Mouse (Mus musculus): ENCODE results near the gene Sipa1l1.

Sipa1l1 gene

GRCm38 (mm10) chr12:82246422-82246821 is 77.3 kb downstream of the Sipa1l1 start:
- in situ Hi-C loops (cut with MboI, MseI): no loop called here

- in situ Hi-C loops (cut with MboI, MseI): no loop called here
Measured at GRCm38 (mm10) chr12:82247371-82248258, 78.5 kb downstream of the Sipa1l1 start.

DNA sequence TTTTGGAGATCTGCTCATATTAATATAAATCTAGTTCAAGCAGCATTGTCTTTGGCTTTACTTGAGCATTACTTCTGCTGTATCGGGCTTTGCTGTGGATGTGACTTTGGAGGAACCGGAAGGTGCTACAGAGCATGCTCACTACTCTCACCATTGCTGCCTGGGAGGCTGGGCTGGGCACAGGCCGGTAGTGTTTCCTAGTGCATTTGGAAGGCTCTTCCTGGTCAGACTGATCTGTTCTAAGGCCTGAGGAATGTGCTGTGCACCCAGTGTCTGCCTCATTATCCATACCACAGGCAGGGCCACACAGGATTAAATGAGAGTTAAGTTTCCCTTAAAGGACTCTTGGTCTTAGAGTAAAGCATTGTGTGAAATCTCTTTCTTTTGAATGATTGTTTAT is 79.4 kb downstream of the Sipa1l1 start:
- in situ Hi-C loops (cut with MboI, MseI): no loop called here

GRCm38 (mm10) chr12:82251328-82251727 is 82.2 kb downstream of the Sipa1l1 start:
- in situ Hi-C loops (cut with MboI, MseI): no loop called here

GRCm38 (mm10) chr12:82254076-82254475 is 85.0 kb downstream of the Sipa1l1 start:
- in situ Hi-C loops (cut with MboI, MseI): no loop called here

GRCm38 (mm10) chr12:82256012-82256411 is 86.9 kb downstream of the Sipa1l1 start:
- in situ Hi-C loops (cut with MboI, MseI): no loop called here

DNA sequence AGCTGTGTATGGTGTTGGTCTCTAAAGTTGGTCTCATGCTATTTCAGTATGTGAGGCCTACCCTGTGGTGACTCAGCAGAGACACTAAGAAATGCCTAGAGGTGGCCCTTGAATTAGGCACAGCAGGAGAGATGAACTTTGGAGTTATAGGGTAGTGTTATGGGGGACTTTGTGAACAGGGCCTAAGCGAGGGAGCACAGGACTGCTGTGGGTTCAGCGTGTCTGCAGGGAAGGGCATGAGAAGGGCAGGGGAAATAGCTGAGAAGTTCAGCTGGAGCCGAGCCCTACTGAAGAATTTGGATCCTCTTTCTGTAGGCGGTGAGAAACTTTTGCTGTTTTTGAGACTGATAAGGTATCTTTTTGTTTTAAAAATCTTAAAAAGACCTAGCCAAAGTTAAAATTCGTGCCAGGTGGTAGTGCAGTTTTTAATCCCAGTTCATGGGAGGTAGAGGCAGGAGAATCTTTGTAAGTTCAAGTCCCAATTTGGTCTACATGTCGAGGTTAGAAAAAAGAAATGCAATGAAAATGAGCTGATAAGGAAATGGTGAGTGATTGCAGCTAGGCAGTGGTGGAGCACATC is 87.9 kb downstream of the Sipa1l1 start:
- in situ Hi-C loops (cut with MboI, MseI): no loop called here

- in situ Hi-C loops (cut with MboI, MseI): no loop called here
Measured at GRCm38 (mm10) chr12:82257994-82258785, 89.1 kb downstream of the Sipa1l1 start.

DNA sequence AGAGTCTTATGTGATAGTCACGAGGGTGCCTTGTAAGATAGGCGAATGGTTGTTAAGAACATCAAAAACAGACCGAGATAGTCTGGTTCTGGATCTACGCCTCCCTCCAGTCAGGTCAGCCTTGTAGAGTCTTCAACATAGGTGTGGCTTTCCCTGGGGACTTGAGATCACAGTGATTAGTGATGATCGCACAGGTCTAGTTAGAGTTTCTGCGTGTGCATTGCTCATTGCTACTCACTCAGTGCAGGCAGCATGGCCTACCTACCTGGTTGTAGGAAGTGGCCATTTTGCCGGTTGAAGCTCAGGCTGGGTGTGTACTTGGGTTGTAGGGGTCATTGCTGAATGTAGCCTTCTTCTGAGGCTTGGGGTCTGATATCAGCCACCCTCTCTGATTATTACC is 94.3 kb downstream of the Sipa1l1 start:
- in situ Hi-C loops (cut with MboI, MseI): no loop called here

GRCm38 (mm10) chr12:82264083-82264851 is 95.1 kb downstream of the Sipa1l1 start:
- in situ Hi-C loops (cut with MboI, MseI): no loop called here

GRCm38 (mm10) chr12:82265335-82266274 is 96.5 kb downstream of the Sipa1l1 start:
- in situ Hi-C loops (cut with MboI, MseI): no loop called here

DNA sequence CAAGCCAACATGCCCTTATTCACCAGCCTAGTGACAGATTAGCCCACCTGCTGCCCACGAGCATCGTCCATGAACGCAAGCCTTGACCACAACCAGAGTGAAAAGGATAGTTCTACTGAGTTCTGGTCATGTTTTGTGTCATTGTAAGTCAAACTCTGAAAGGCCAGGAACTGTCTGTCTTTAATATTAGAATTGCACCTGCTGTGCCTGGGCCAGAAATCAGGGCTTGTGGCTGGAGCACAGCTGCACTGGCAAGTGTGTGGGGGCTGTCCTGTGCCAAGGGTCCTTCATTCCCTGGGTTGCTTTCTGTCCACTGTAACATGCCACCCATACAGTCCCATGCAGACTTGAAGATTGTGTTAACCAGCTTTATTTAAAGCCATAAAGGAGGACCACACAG is 102.3 kb downstream of the Sipa1l1 start:
- in situ Hi-C loops (cut with MboI, MseI): no loop called here

DNA sequence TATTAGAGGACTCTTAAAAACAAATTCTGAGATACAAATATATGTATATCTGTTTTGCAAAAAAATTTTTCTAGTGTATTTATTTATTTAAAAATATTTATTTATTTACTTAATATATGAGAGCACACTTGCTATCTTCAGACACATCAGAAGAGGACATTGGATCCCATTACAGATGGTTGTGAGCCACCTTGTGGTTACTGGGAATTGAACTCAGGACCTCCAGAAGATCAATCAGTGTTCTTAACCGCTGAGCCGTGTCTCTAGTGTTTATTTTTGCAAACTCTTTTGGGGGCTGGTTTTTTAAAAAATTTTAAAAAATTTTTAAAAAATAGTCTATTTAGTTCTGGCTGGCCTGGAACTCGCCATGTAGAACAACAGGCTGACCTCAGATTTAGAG is 104.4 kb downstream of the Sipa1l1 start:
- in situ Hi-C loops (cut with MboI, MseI): no loop called here

DNA sequence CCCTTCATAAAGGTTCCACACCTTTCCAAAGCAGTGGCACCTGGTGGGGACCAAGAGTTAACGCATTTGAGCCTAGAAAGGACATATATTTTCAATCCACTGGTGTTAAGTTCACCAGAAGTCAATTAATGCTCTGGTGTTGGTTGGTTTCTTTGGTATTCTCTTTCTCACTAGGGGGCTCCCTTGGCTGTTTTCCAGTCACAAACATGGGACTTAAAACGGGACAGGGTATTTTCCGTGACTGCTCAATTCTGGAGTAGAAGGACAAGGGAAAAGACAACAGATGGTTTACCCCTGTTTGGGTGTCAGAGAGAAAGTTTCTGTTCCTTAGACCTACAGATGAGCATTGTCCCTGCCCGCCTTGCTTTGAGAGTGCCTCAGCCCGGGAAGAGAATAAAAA is 105.5 kb downstream of the Sipa1l1 start:
- in situ Hi-C loops (cut with MboI, MseI): no loop called here

DNA sequence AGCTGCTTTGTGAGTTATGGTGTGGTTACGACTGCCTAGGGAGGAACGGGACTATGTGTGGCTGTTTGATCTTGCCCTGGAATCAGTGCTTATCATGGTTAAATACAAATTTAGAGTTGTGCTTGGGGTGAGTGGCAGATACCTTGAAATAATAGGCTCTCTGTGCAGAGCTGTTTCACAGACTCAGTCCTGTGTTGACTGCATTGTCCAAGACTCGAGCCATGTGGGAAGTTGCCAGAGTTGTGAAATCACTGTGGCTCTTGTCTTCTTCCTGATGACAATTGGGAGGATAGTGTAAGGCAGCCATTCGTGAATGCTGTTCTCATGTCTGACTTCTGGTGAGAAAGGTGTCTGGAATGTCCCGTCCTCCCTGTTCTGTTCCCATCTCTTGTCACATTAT is 106.6 kb downstream of the Sipa1l1 start:
- in situ Hi-C loops (cut with MboI, MseI): no loop called here

GRCm38 (mm10) chr12:82276591-82276990 is 107.5 kb downstream of the Sipa1l1 start:
- in situ Hi-C loops (cut with MboI, MseI): no loop called here

GRCm38 (mm10) chr12:82284617-82285016 is 115.5 kb downstream of the Sipa1l1 start:
- in situ Hi-C loops (cut with MboI, MseI): no loop called here

GRCm38 (mm10) chr12:82285018-82285417 is 115.9 kb downstream of the Sipa1l1 start:
- in situ Hi-C loops (cut with MboI, MseI): no loop called here

- in situ Hi-C loops (cut with MboI, MseI): no loop called here
Measured at GRCm38 (mm10) chr12:82286068-82286467, 116.9 kb downstream of the Sipa1l1 start.

- in situ Hi-C loops (cut with MboI, MseI): no loop called here
Measured at GRCm38 (mm10) chr12:82286804-82287203, 117.7 kb downstream of the Sipa1l1 start.
